Mouse (Mus musculus) heart, postnatal 0 days (tissue): ENCODE results near the gene Sacm1l. TPM values are rescaled to one million over a fixed set of nuclear protein-coding genes. Genes with fewer than 3 reads are reported as not detected.

Experiments
- ATAC-seq: fragments of 200-750 bp; cut with Nextera tagmentation; 2 replicates; pipeline ENCODE4 v1.8.0; 2017; ENCODE audit warnings: low read depth, moderate number of reproducible peaks, moderate library complexity; ENCODE audit not compliant: insufficient read depth
- DNase-seq: peaks from one replicate; pipeline ENCODE4 v3.0.0-alpha.2; 2016; ENCODE audit warnings: low spot score
- H3K27ac ChIP-seq: fragments of 300-500 bp; sonication (generic); 2 replicates; pipeline ENCODE4 v1.5.1; 2014; ENCODE audit warnings: low read depth, mild to moderate bottlenecking
- H3K27me3 ChIP-seq: fragments of 300-500 bp; sonication (generic); 2 replicates; pipeline ENCODE4 v1.6.1; 2014; ENCODE audit warnings: low read length, mixed read lengths; ENCODE audit not compliant: control insufficient read depth, insufficient read depth
- H3K36me3 ChIP-seq: fragments of 300-500 bp; sonication (generic); replicated peaks from 2 replicates; pipeline ENCODE4 v1.6.1; 2014; ENCODE audit warnings: low read length, mixed read lengths; ENCODE audit not compliant: control insufficient read depth, insufficient read depth
- H3K4me1 ChIP-seq: fragments of 300-500 bp; sonication (generic); 2 replicates; pipeline ENCODE4 v1.6.1; 2014; ENCODE audit warnings: antibody characterized with exemption; ENCODE audit not compliant: control insufficient read depth, insufficient read depth
- H3K4me2 ChIP-seq: fragments of 300-500 bp; sonication (generic); 2 replicates; pipeline ENCODE4 v1.6.1; 2014; ENCODE audit warnings: low read depth, mild to moderate bottlenecking, low read length, moderate library complexity
- H3K4me3 ChIP-seq: fragments of 300-500 bp; sonication (generic); 2 replicates; pipeline ENCODE4 v1.5.1; 2014; ENCODE audit warnings: low read depth, low read length
- H3K9ac ChIP-seq: fragments of 300-500 bp; sonication (generic); replicated peaks from 2 replicates; pipeline ENCODE4 v1.6.1; 2014; ENCODE audit warnings: low read depth, low read length, mixed read lengths
- H3K9me3 ChIP-seq: fragments of 300-500 bp; sonication (generic); replicated peaks from 2 replicates; pipeline ENCODE4 v1.6.1; 2016; ENCODE audit warnings: low read length; ENCODE audit not compliant: control insufficient read depth
- CTCF ChIP-seq: IDR thresholded peaks from 2 replicates; pipeline ENCODE4 v1.5.1; 2016; ENCODE audit warnings: antibody characterized with exemption, control low read depth, low read depth
- EP300 ChIP-seq: IDR thresholded peaks from 2 replicates; pipeline ENCODE4 v1.6.1; 2016; ENCODE audit warnings: antibody characterized with exemption, low read depth
- WGBS: fragments of 180-500 bp; shearing (Covaris S2); extraction: QIAGEN DNeasy Blood & Tissue Kit; methylation state at CpG from one replicate; pipeline ENCODE4 v1.1.7; 2014; 5-methylcytosine and 5-hydroxymethylcytosine counted together
- polyA plus RNA-seq: library from polyadenylated mRNA; unstranded; fragments of >200 nt; fragmentation: Nextera tagmentation; extraction: Ambion mirVana; gene quantifications from 2 replicates; pipeline ENCODE4 v1.2.1, GENCODE M21; 2015
- total RNA-seq: library from RNA; depleted of rRNA; stranded (reverse); fragments of >200 nt; gene quantifications from 2 replicates; pipeline ENCODE4 v1.2.3, GENCODE M21; 2014; ENCODE audit warnings: low replicate concordance

The Sacm1l gene
- total and polyA plus RNA-seq, 2 experiments from 2014 or later: 29.9 to 38.9 TPM

GRCm38 (mm10) chr9:123620311-123621098 lies 90.9 kb downstream of the Sacm1l start:
- 77% methylated on average over 5 of the region's 5 CpGs for WGBS
- H3K27ac ChIP-seq: no peak overlapping the region

GRCm38 (mm10) chr9:123624741-123625140 lies 95.2 kb downstream of the Sacm1l start:
- no peak for TF ChIP-seq EP300
- TF ChIP-seq CTCF: no peak
- WGBS: 72% methylated on average over 2 of the region's 2 CpGs
- DNase-seq: no peak
- Histone ChIP-seq H3K36me3 (no peaks in the 10 kb centered on the region), H3K27me3 (no peaks in the 10 kb centered on the region), H3K9ac (no peak overlapping the region), H3K4me3 (no peak overlapping the region), H3K4me1 (no peaks in the 10 kb centered on the region), H3K4me2 (no peak overlapping the region), H3K27ac (no peak overlapping the region), H3K9me3 (no peaks in the 10 kb centered on the region)
- ATAC-seq: no peak

More at GRCm38 (mm10) chr9:123620311-123621098, 90.9 kb downstream of the Sacm1l start:
- Histone ChIP-seq H3K4me2 (no peak overlapping the region), H3K36me3 (no peaks in the 10 kb centered on the region), H3K4me1 (no peaks in the 10 kb centered on the region), H3K9me3 (no peaks in the 10 kb centered on the region), H3K9ac (no peak overlapping the region), H3K27me3 (no peaks in the 10 kb centered on the region), H3K4me3 (no peak overlapping the region)
- DNase-seq: no peak
- TF ChIP-seq CTCF: no peak
- no peak for TF ChIP-seq EP300
- ATAC-seq: no peak

DNA sequence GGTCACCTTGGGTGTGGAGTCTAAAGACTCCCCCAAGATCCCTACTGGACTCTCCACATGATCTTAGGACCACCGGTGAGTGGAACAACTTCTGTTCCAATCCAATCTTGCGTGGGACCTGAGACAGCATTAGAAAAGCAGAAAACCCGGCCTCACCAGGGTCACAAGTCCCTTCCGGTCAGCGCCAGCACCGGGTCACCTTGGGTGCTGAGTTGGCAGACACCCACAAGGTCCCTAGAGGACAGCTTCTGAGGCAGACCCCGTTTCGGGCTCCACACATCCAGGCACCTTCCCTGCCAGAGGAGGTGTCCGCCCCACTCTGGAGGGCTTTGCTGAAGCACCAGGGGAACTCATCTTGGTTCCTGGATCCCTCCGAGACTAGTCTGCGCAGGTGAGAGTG lies 96.3 kb downstream of the Sacm1l start:
- DNase-seq (no peak), ATAC-seq (no peak)
- Histone ChIP-seq H3K4me2 (no peak overlapping the region), H3K36me3 (no peaks in the 10 kb centered on the region), H3K4me1 (no peaks in the 10 kb centered on the region), H3K27ac (no peak overlapping the region), H3K9me3 (no peaks in the 10 kb centered on the region), H3K27me3 (no peaks in the 10 kb centered on the region), H3K9ac (no peak overlapping the region), H3K4me3 (no peak overlapping the region)
- TF ChIP-seq CTCF (no peak), EP300 (no peak)
- 86% methylated on average over 11 of the region's 11 CpGs for WGBS

DNA sequence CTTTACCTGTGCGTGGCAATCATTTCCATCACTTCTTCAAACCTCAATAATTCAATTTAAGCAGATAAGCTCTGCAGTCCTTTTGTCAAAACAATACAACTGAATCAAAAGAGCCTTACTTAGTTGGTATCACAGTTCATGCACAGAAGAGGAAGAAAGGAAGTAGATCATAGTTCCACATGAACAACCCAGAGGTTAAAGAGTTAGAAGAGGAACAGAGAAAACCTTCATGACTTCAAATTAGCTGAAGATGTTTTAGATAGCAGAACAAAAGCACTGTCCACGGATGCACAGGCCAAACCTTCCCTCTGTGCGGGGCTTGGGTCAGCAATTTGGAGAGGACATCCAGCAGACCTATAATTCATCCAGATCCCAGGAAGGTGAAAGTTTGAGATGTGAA lies 102.1 kb downstream of the Sacm1l start:
- ATAC-seq (no peak), DNase-seq (no peak)
- Histone ChIP-seq H3K9ac (no peak overlapping the region), H3K27ac (no peak overlapping the region), H3K4me1 (no peaks in the 10 kb centered on the region), H3K36me3 (no peaks in the 10 kb centered on the region), H3K9me3 (no peaks in the 10 kb centered on the region), H3K4me2 (no peak overlapping the region), H3K4me3 (no peak overlapping the region), H3K27me3 (no peaks in the 10 kb centered on the region)
- TF ChIP-seq CTCF (no peak), EP300 (no peak)
- WGBS: 72% methylated on average over 3 of the region's 3 CpGs

GRCm38 (mm10) chr9:123632281-123632680 lies 102.7 kb downstream of the Sacm1l start, which contains the start of gene Slc6a20b:
TSS of gene Slc6a20b (minus strand) at chr9:123632565.
- Histone ChIP-seq H3K4me1 (no peaks in the 10 kb centered on the region), H3K36me3 (no peaks in the 10 kb centered on the region), H3K9ac (no peak within 1 kb of the TSS), H3K4me2 (no peak within 1 kb of the TSS), H3K27ac (no peak within 1 kb of the TSS), H3K9me3 (no peaks in the 10 kb centered on the region), H3K27me3 (no peaks in the 10 kb centered on the region), H3K4me3 (no peak within 1 kb of the TSS)
- TF ChIP-seq EP300 (no peak), CTCF (no peak)
- ATAC-seq (no peak), DNase-seq (no peak)
- 79% methylated on average over 6 of the region's 6 CpGs for WGBS

GRCm38 (mm10) chr9:123632993-123633392 lies 103.4 kb downstream of the Sacm1l start:
- TF ChIP-seq CTCF: no peak
- TF ChIP-seq EP300: no peak
- Histone ChIP-seq H3K4me3 (no peak overlapping the region), H3K9me3 (no peaks in the 10 kb centered on the region), H3K36me3 (no peaks in the 10 kb centered on the region), H3K27ac (no peak overlapping the region), H3K27me3 (no peaks in the 10 kb centered on the region), H3K4me2 (no peak overlapping the region), H3K9ac (no peak overlapping the region), H3K4me1 (no peaks in the 10 kb centered on the region)
- 73% methylated on average over 3 of the region's 3 CpGs for WGBS
- DNase-seq (no peak), ATAC-seq (no peak)
